Mouse (Mus musculus) E14TG2a.4 (cell line): ENCODE results near the gene Pou5f1.

Experiments
- CTCF ChIP-seq: conservative IDR thresholded peaks from 2 replicates; pipeline ENCODE4 v1.5.1; 2014; ENCODE audit warnings: low read length
- NANOG ChIP-seq: IDR thresholded peaks from 2 replicates; pipeline ENCODE4 v1.6.1; 2014; ENCODE audit warnings: borderline replicate concordance, low read length, mixed read lengths
- POU5F1 ChIP-seq: IDR thresholded peaks from 2 replicates; pipeline ENCODE4 v1.6.1; 2014; ENCODE audit warnings: low read length, borderline replicate concordance

DNA sequence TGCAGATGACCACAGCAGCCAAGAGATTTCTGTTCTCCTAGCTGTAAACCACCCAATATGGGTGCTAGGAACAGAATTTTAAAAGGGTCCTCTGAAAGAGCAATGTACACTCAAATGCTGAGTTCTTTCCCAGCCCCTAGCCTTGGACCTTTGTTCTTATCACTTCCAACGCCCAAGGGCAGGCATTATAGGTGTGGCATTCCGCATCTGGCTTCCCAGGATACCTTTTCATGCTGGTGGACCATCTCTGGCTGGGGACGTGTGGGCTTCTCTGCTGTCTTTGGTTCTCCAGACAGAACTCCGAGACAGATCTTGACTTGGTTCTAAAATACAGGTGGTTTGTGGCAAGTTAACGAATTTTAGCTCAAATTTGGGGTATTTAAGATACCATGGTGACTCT is 3.1 kb upstream of the Pou5f1 start:
- TF ChIP-seq CTCF: no peak
- TF ChIP-seq POU5F1: no peak
- no peak for TF ChIP-seq NANOG
